Mouse (Mus musculus) heart, postnatal 4 days (tissue): ENCODE measurements around the gene Hcn1. TPM values are rescaled to one million over a fixed set of nuclear protein-coding genes. Genes with fewer than 3 reads are reported as not detected.

Source experiments
- DNase-seq: peaks from one replicate; pipeline ENCODE4 v3.0.0; 2021
- total RNA-seq, 2 experiments: library from RNA; stranded (reverse); gene quantifications; 2 replicates each; pipeline ENCODE4 v1.2.3; 2021

Gene Hcn1
- total RNA-seq, 2 experiments from 2014 or later: 1.6 to 1.7 TPM

DNA sequence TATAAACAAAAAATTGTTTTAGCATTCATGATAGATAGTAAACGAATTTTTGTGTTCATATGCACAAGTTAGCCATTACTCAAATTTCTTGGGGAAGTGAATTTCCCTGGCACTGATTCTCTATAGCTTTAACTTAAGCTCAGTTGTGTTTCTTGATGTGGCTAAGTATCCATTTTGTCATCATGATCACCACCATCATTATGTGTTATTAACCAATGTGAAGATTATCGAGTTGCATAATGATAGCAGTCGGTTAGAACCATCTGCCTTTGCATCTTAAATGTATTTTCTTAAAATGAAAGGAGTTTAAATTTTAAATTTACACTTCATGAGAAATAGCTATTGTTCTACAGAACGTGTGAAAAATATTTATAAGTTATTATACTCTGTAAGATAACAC lies 426.5 kb downstream of the Hcn1 start:
- DNase-seq: no peak

DNA sequence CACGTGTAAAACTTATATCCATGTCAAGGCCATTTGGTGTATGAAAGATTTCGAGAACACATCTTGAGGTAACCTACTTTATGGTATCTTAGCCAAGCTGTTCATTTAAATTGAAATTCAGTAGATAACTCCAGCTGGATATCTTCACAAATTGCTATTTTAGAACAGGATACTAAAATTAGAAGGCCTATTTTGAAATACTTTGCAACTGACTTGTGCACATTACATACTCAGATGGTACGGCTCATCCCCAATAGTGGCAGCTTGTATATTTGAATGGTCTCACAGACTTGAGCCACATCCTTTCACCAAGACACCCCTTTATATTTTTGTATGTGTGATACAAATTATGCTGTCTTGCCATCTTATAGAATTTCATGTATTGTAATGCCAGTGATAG lies 427.5 kb downstream of the Hcn1 start:
- DNase-seq: no peak

GRCm38 (mm10) chr13:118035598-118035997 lies 433.5 kb downstream of the Hcn1 start:
- no peak for DNase-seq
